Mouse (Mus musculus): ENCODE measurements around the gene Icosl. TPM values are rescaled to one million over a fixed set of nuclear protein-coding genes. Genes with fewer than 3 reads are reported as not detected.

Icosl gene
- 10 to 100 TPM in 1 of 2 experiments, 1 to 10 TPM in 1; 5.3 to 11.4 TPM for polyA plus RNA-seq (2017; shearing (Covaris generic))

GRCm38 (mm10) chr10:78069101-78070011 lies at the start of gene Icosl:
Gene Icosl (plus strand): TSS chr10:78069302.

GRCm38 (mm10) chr10:78041647-78042046 lies 27.5 kb upstream of the Icosl start, which contains the start of gene Dnmt3l:
Gene Dnmt3l (plus strand): TSS chr10:78041947.

GRCm38 (mm10) chr10:78043406-78043836 lies 25.7 kb upstream of the Icosl start, which contains the start of gene Aire:
Gene Aire (minus strand): TSS chr10:78043610.

Other genes starting within 250 kb of the Icosl start
- gene Krtap10-4, start 242.2 kb upstream of the Icosl start, polyA plus RNA-seq (2017; shearing (Covaris generic)) = under 1 TPM in 1 of 2 experiments, not detected in 1; 0.21 TPM
- not detected for gene Krtap10-10, start 233.4 kb upstream of the Icosl start, polyA plus RNA-seq (2017; shearing (Covaris generic))
- not detected for gene Gm36176, start 222.5 kb upstream of the Icosl start, polyA plus RNA-seq (2017; shearing (Covaris generic))
- gene Gm10318, start 216.4 kb upstream of the Icosl start, polyA plus RNA-seq (2017; shearing (Covaris generic)) = not detected
- not detected for gene Gm3285, start 207.3 kb upstream of the Icosl start, polyA plus RNA-seq (2017; shearing (Covaris generic))
- gene Lrrc3, start 166.8 kb upstream of the Icosl start, polyA plus RNA-seq (2017; shearing (Covaris generic)) = under 1 TPM in 1 of 2 experiments, not detected in 1; 0.22 TPM
- gene Trpm2, start 98.7 kb upstream of the Icosl start, polyA plus RNA-seq (2017; shearing (Covaris generic)) = 1 to 10 TPM; 1.2 to 1.7 TPM
- gene 1810043G02Rik, start 90.8 kb upstream of the Icosl start, polyA plus RNA-seq (2017; shearing (Covaris generic)) = 10 to 100 TPM in 1 of 2 experiments, 1 to 10 TPM in 1; 5.0 to 11.3 TPM
- 10 to 100 TPM; 53.8 to 58.8 TPM for gene Pfkl, start 59.2 kb upstream of the Icosl start, polyA plus RNA-seq (2017; shearing (Covaris generic))
- gene Dnmt3l, start 27.4 kb upstream of the Icosl start, polyA plus RNA-seq (2017; shearing (Covaris generic)) = under 1 TPM in 1 of 2 experiments, not detected in 1; 0.20 TPM
- gene Aire, start 25.7 kb upstream of the Icosl start, polyA plus RNA-seq (2017; shearing (Covaris generic)) = 1 to 10 TPM in 1 of 2 experiments, under 1 TPM in 1; 0.21 to 1.5 TPM
- 10 to 100 TPM; 67.7 to 79.8 TPM for gene D10Jhu81e, start 100.5 kb downstream of the Icosl start, polyA plus RNA-seq (2017; shearing (Covaris generic))
- 10 to 100 TPM; 15.2 to 16.5 TPM for gene Pwp2, start 115.8 kb downstream of the Icosl start, polyA plus RNA-seq (2017; shearing (Covaris generic))
- gene Trappc10, start 175.3 kb downstream of the Icosl start, polyA plus RNA-seq (2017; shearing (Covaris generic)) = 10 to 100 TPM; 42.4 to 44.6 TPM

All from activated CD4-positive, CD25-positive, alpha-beta regulatory T cell (primary cell).